Mouse (Mus musculus) lung, embryonic 14.5 days (tissue): ENCODE data around the gene Ncbp1. TPM values are rescaled to one million over a fixed set of nuclear protein-coding genes. Genes with fewer than 3 reads are reported as not detected.
A peak's percentile ranks its signal among the peaks of the same experiment; 100 is the strongest.

Source experiments
- ATAC-seq: fragments of 200-750 bp; cut with Nextera tagmentation; 2 replicates; pipeline ENCODE4 v1.8.0; 2017; ENCODE audit warnings: mild to moderate bottlenecking, moderate TSS enrichment, moderate library complexity; ENCODE audit not compliant: insufficient read depth
- DNase-seq: peaks from one replicate; pipeline ENCODE4 v3.0.0-alpha.2; 2015
- H3K27ac ChIP-seq: fragments of 300-500 bp; sonication (generic); 2 replicates; pipeline ENCODE4 v1.5.1; 2014; ENCODE audit warnings: low read depth, mild to moderate bottlenecking, moderate library complexity
- H3K27me3 ChIP-seq: fragments of 300-500 bp; sonication (generic); 2 replicates; pipeline ENCODE4 v1.6.1; 2014; ENCODE audit warnings: low read length, control low read depth; ENCODE audit not compliant: insufficient read depth
- H3K36me3 ChIP-seq: fragments of 300-500 bp; sonication (generic); 2 replicates; pipeline ENCODE4 v1.6.1; 2014; ENCODE audit warnings: control low read depth; ENCODE audit not compliant: insufficient read depth
- H3K4me1 ChIP-seq: fragments of 300-500 bp; sonication (generic); 2 replicates; pipeline ENCODE4 v1.6.1; 2014; ENCODE audit warnings: antibody characterized with exemption, control low read depth; ENCODE audit not compliant: insufficient read depth
- H3K4me2 ChIP-seq: fragments of 300-500 bp; sonication (generic); 2 replicates; pipeline ENCODE4 v1.6.1; 2014; ENCODE audit warnings: mild to moderate bottlenecking
- H3K4me3 ChIP-seq: fragments of 300-500 bp; sonication (generic); 2 replicates; pipeline ENCODE4 v1.5.1; 2014; ENCODE audit warnings: low read depth, low read length
- H3K9ac ChIP-seq: fragments of 300-500 bp; sonication (generic); 2 replicates; pipeline ENCODE4 v1.6.1; 2014
- H3K9me3 ChIP-seq: fragments of 300-500 bp; sonication (generic); 2 replicates; pipeline ENCODE4 v1.6.1; 2016; ENCODE audit warnings: low read depth, low read length, control low read depth
- CTCF ChIP-seq: IDR thresholded peaks from 2 replicates; pipeline ENCODE4 v1.5.1; 2016; ENCODE audit warnings: antibody characterized with exemption, low read depth
- WGBS: fragments of 180-500 bp; shearing (Covaris S2); extraction: QIAGEN DNeasy Blood & Tissue Kit; methylation state at CpG from one replicate; pipeline ENCODE4 v1.1.7; 2014; 5-methylcytosine and 5-hydroxymethylcytosine counted together
- polyA plus RNA-seq: library from polyadenylated mRNA; unstranded; fragments of >200 nt; fragmentation: Nextera tagmentation; extraction: Ambion mirVana; gene quantifications from 2 replicates; pipeline ENCODE4 v1.2.1, GENCODE M21; 2014

Gene Ncbp1
- polyA plus RNA-seq, 1 experiment from 2014 or later, result 89.3 TPM

GRCm38 (mm10) chr4:46201834-46202561 is 63.6 kb downstream of the Ncbp1 start:
- 6% methylated on average over 7 of the region's 7 CpGs for WGBS
- DNase-seq (peak; percentile 89), ATAC-seq (peak; percentile 67)
- Histone ChIP-seq H3K27me3 (peaks cover 15% of the 10 kb centered on the region; the same call in 1 of the 2 replicates), H3K4me2 (peak overlapping the region; percentile 54), H3K4me1 (no peaks in the 10 kb centered on the region), H3K27ac (no peak overlapping the region), H3K4me3 (peak overlapping the region; percentile 20; the same call in 1 of the 2 replicates), H3K36me3 (no peaks in the 10 kb centered on the region), H3K9ac (no peak overlapping the region), H3K9me3 (no peaks in the 10 kb centered on the region)
- peak; percentile 85 for TF ChIP-seq CTCF

GRCm38 (mm10) chr4:46202562-46203126 is 64.2 kb downstream of the Ncbp1 start:
- Histone ChIP-seq H3K27ac (no peak overlapping the region), H3K27me3 (peaks cover 15% of the 10 kb centered on the region; the same call in 1 of the 2 replicates), H3K9ac (no peak overlapping the region), H3K4me3 (peak overlapping the region; percentile 20), H3K36me3 (no peaks in the 10 kb centered on the region), H3K4me1 (no peaks in the 10 kb centered on the region), H3K4me2 (peak overlapping the region; percentile 54), H3K9me3 (no peaks in the 10 kb centered on the region)
- ATAC-seq (peak; percentile 42; the same call in 1 of the 2 replicates), DNase-seq (no peak)
- WGBS, result 6% methylated on average over 23 of the region's 23 CpGs
- TF ChIP-seq CTCF, result no peak

- Histone ChIP-seq H3K4me2 (no peak overlapping the region), H3K36me3 (no peaks in the 10 kb centered on the region), H3K9ac (no peak overlapping the region), H3K27ac (no peak overlapping the region), H3K4me3 (no peak overlapping the region), H3K4me1 (no peaks in the 10 kb centered on the region), H3K9me3 (no peaks in the 10 kb centered on the region), H3K27me3 (no peaks in the 10 kb centered on the region)
- 69% methylated on average over 3 of the region's 3 CpGs for WGBS
- TF ChIP-seq CTCF, result no peak
- DNase-seq (no peak), ATAC-seq (no peak)
These were observed 82.7 kb downstream of the Ncbp1 start for GRCm38 (mm10) chr4:46221090-46221489.

Other genes with a start within 250 kb of the Ncbp1 start
- gene Ccdc180, start 248.3 kb upstream of the Ncbp1 start, polyA plus RNA-seq, result 0.13 and 0.30 TPM in 2 replicates
- gene Tdrd7, start 173.3 kb upstream of the Ncbp1 start, polyA plus RNA-seq, result 15.8 and 17.0 TPM in 2 replicates
- 2.0 and 5.0 TPM in 2 replicates for gene Tmod1, start 99.7 kb upstream of the Ncbp1 start, polyA plus RNA-seq
- gene Tstd2, start 81 bp downstream of the Ncbp1 start, polyA plus RNA-seq, result 33.5 and 39.2 TPM in 2 replicates
- gene Xpa, start 57.7 kb downstream of the Ncbp1 start, polyA plus RNA-seq, result 20.6 and 22.0 TPM in 2 replicates
- not detected in 2 replicates for gene Foxe1, start 205.0 kb downstream of the Ncbp1 start, polyA plus RNA-seq